Mouse (Mus musculus) CD4-positive naive resting alpha-beta T cell, adult 76 days (primary cell): Measurements from ENCODE around the gene Faiml. TPM values are rescaled to one million over a fixed set of nuclear protein-coding genes. Genes with fewer than 3 reads are reported as not detected.

Experiments
- total RNA-seq: library from RNA; stranded (reverse); gene quantifications from one replicate; pipeline ENCODE4 v1.2.4, GENCODE M21; 2023

Gene Faiml
- not detected for total RNA-seq

GRCm38 (mm10) chr9:99237139-99237538 lies at the start of gene Faiml:
Gene Faiml, minus strand, starts transcription at chr9:99237239.

DNA sequence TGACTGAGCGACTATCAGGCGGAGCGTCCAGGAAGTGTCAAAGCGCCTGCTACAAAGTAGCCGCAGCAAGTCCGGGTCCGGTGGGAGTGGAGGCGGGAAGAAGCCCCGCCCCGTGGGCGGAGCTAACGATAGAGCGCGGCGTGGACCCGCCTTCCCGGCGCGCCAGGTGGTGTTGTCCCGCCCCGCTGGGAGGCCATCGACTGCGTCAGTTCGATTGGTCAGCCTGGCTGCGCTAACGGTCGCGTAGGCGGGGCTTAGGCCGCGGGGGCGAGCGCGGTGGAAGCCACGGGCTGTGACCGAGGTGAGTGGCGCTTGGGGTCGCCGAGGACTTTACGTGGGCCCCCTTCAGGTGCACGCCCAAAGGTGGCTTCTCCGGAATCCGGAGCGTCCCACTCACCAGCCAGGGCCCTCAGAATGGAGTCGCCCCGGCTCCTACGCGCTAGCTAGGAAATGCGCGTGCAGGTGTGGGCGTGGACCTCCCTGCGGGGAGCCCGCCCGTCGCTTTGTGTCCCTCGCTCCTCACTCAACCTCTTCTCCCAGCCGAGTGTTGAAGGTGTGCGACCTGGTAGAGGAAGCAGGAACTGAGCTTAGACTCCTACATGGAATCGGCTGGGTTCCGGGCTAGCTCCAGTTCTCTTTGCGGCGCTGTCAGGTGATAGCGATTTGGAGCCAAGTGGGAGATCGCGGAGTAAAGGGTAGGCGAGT lies 6.3 kb upstream of the Faiml start, which contains the start of gene Cep70:
Gene Cep70 (plus strand): TSS at position 178 of the 705 bp plus-strand sequence.

Other genes with a start within 250 kb of the Faiml start
- not detected for gene Gm1123, start 201.5 kb downstream of the Faiml start, total RNA-seq
- 12.3 TPM for gene Pik3cb, start 96.6 kb downstream of the Faiml start, total RNA-seq
- gene Cep70, start 6.1 kb upstream of the Faiml start, total RNA-seq: 9.5 TPM
- gene Esyt3, start 121.3 kb upstream of the Faiml start, total RNA-seq: not detected
- not detected for gene Mras, start 200.1 kb upstream of the Faiml start, total RNA-seq
- gene Nme9, start 214.2 kb upstream of the Faiml start, total RNA-seq: not detected